Mouse (Mus musculus) midbrain, postnatal 0 days (tissue): ENCODE measurements around the gene Siglecg. TPM values are rescaled to one million over a fixed set of nuclear protein-coding genes. Genes with fewer than 3 reads are reported as not detected.

Experiments used
- ATAC-seq: fragments of 200-750 bp; cut with Nextera tagmentation; 2 replicates; pipeline ENCODE4 v1.8.0; 2017; ENCODE audit warnings: moderate number of reproducible peaks, mild to moderate bottlenecking, moderate TSS enrichment, moderate library complexity; ENCODE audit not compliant: low FRiP score
- DNase-seq: peaks from one replicate; pipeline ENCODE4 v3.0.0-alpha.2; 2015; ENCODE audit warnings: low spot score
- H3K27ac ChIP-seq: fragments of 300-500 bp; sonication (generic); 2 replicates; pipeline ENCODE4 v1.5.1; 2014; ENCODE audit warnings: low read depth, mild to moderate bottlenecking, low read length, mixed read lengths
- H3K27me3 ChIP-seq: fragments of 300-500 bp; sonication (generic); 2 replicates; pipeline ENCODE4 v1.6.1; 2014; ENCODE audit warnings: low read length, control low read depth, mixed read lengths; ENCODE audit not compliant: insufficient read depth
- H3K36me3 ChIP-seq: fragments of 300-500 bp; sonication (generic); 2 replicates; pipeline ENCODE4 v1.6.1; 2014; ENCODE audit warnings: low read length, control low read depth, mixed read lengths; ENCODE audit not compliant: insufficient read depth
- H3K4me1 ChIP-seq: fragments of 300-500 bp; sonication (generic); 2 replicates; pipeline ENCODE4 v1.6.1; 2014; ENCODE audit warnings: mild to moderate bottlenecking, control low read depth, antibody characterized with exemption, low read length, mixed read lengths; ENCODE audit not compliant: insufficient read depth
- H3K4me2 ChIP-seq: fragments of 300-500 bp; sonication (generic); 2 replicates; pipeline ENCODE4 v1.6.1; 2014; ENCODE audit warnings: low read depth, mild to moderate bottlenecking, low read length, mixed read lengths; ENCODE audit not compliant: poor library complexity, severe bottlenecking
- H3K4me3 ChIP-seq: fragments of 300-500 bp; sonication (generic); 2 replicates; pipeline ENCODE4 v1.5.1; 2014; ENCODE audit warnings: low read depth, mild to moderate bottlenecking, low read length, moderate library complexity
- H3K9ac ChIP-seq: fragments of 300-500 bp; sonication (generic); replicated peaks from 2 replicates; pipeline ENCODE4 v1.6.1; 2014; ENCODE audit warnings: mild to moderate bottlenecking, low read length, moderate library complexity, mixed read lengths; ENCODE audit not compliant: poor library complexity, severe bottlenecking
- H3K9me3 ChIP-seq: fragments of 300-500 bp; sonication (generic); 2 replicates; pipeline ENCODE4 v1.6.1; 2016; ENCODE audit warnings: low read length, control low read depth
- CTCF ChIP-seq: IDR thresholded peaks from 2 replicates; pipeline ENCODE4 v1.5.1; 2016; ENCODE audit warnings: antibody characterized with exemption, mild to moderate bottlenecking
- WGBS: fragments of 180-500 bp; shearing (Covaris S2); extraction: QIAGEN DNeasy Blood & Tissue Kit; methylation state at CpG from one replicate; pipeline ENCODE4 v1.1.7; 2014; 5-methylcytosine and 5-hydroxymethylcytosine counted together
- polyA plus RNA-seq: library from polyadenylated mRNA; unstranded; fragments of >200 nt; fragmentation: Nextera tagmentation; extraction: Ambion mirVana; gene quantifications from 2 replicates; pipeline ENCODE4 v1.2.1, GENCODE M21; 2015
- total RNA-seq: library from RNA; depleted of rRNA; stranded (reverse); fragments of >200 nt; gene quantifications from 2 replicates; pipeline ENCODE4 v1.2.3, GENCODE M21; 2014

Siglecg gene
- total and polyA plus RNA-seq, 2 experiments from 2014 or later: 0.05 TPM; not detected in 1

DNA sequence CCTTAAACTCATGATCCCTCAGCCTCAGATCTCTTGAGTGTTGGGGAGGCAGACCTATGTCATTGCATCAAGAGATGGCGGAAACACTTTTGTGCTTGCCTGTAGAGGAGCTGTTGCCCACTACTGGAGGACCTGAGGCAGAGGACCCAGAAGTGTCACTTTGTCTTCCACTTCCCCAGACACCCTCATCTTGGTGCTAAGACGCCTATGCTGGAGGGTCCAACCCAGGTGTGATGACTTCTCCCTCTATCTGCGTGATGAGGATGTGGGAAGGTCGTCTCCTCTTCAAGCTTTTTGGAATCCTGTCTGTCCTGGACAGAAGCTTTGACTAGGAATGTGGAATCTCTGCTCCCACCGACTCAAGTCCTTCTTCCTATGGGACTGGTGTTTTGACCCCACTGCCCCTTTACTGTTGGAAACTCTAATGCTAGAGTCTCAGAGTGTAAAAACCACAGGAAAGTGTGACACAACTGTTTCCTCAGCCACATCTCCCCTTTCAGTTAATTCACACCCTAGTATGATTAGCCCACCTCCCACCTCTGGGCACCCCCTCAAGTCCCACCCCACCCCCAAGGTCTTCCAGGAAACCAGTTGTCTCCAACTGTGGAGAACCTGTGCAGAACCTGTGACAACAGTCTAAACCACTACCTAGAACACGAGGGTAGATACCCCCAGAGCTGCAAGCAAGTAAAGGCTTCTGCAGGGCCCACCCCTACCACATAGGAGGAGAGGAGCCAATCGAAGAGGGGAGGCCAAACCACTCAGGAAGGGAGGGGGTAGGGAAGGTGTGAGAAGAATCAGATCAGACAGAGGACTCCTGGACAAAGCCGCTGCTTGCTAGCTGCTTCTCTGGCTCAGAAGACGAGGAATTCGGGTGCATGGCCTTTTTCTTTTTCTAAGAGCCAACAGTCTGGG, 28.6 kb downstream of the Siglecg start, which contains the start of gene Nkg7:
Gene Nkg7, plus strand, starts transcription at position 733 of the 915 bp plus-strand sequence.
- Histone ChIP-seq H3K27me3 (no peaks in the 10 kb centered on the region), H3K4me3 (no peak within 1 kb of the TSS), H3K9ac (no peak within 1 kb of the TSS), H3K27ac (no peak within 1 kb of the TSS), H3K4me2 (no peak within 1 kb of the TSS), H3K9me3 (no peaks in the 10 kb centered on the region), H3K36me3 (no peaks in the 10 kb centered on the region), H3K4me1 (no peaks in the 10 kb centered on the region)
- WGBS: 83% methylated on average over 10 of the region's 10 CpGs
- no peak for DNase-seq
- ATAC-seq: no peak
- TF ChIP-seq CTCF: no peak

DNA sequence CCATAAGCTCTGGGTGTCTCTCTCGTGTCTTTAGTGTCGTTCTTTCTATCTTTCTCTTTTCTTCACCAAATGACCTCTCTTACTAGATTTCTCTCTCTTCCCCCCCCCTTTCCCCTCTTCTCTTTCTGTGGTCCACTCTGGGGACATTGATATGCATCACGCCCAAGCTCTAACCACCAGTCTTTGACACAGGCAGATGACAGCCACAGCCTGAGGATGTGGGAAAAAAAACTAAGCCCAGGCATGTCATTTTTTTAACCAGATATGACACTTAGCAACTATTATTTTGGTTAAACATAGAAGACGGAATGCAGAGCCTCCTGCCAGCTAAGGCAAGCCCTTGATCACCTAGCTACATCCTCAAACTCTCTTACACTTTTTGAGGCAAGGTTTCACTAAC, 30.6 kb downstream of the Siglecg start:
- H3K9me3 ChIP-seq: no peaks in the 10 kb centered on the region
- DNase-seq (no peak), ATAC-seq (no peak)
- H3K4me1 ChIP-seq: peaks cover 6% of the 10 kb centered on the region; the same call in 1 of the 2 replicates
- 78% methylated on average over 4 of the region's 4 CpGs for WGBS
- no peaks in the 10 kb centered on the region for H3K27me3 ChIP-seq
- no peaks in the 10 kb centered on the region for H3K36me3 ChIP-seq
- no peak overlapping the region for H3K4me3 ChIP-seq
- TF ChIP-seq CTCF: no peak
- H3K27ac ChIP-seq: no peak overlapping the region
- H3K4me2 ChIP-seq: no peak overlapping the region
- no peak overlapping the region for H3K9ac ChIP-seq

DNA sequence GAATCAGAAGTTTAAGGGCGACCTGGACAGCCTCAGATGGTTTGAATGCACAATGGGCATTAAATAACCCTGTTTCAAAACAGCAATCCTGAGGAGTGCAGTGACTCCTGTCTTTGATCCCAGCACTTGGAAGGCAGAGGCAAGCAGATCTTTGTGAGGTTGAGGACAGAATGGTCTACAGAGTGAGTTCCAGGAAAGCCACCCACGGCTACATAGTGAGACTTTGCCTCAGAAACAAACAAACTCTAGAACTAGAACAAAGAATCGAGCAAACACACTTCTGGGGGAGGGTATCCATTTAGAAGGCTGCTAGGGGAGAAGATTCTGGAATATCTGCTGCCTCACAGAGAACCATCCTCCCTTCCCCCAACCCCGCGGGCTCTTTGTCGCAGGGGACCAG, 32.5 kb downstream of the Siglecg start, which contains the start of gene Cldnd2:
Gene Cldnd2, plus strand, starts transcription at position 301 of the 400 bp plus-strand sequence.
- H3K4me1 ChIP-seq: peaks cover 16% of the 10 kb centered on the region
- 82% methylated on average over 6 of the region's 6 CpGs for WGBS
- no peak for ATAC-seq

DNA sequence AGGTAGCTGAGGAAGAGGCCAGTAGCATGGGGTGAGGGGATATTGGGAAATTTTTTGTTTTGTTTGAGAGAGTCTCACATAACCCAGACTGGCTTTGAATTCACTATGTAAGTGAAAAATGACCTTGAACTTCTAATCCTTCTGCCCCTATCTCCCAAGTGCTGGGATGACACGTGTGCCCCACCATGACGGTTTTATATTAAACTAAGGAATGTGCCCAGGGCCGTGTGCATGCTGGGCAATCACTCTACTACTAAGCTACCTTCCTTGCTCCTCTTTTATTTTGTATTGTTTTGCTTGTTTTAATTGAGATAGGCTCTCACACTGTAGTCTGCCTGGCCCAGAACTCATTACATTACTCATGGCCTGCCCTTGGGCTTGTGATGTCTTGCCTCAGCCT, 33.1 kb downstream of the Siglecg start:
- peaks cover 16% of the 10 kb centered on the region for H3K4me1 ChIP-seq

More for the DNA sequence above, 32.5 kb downstream of the Siglecg start, which contains the start of gene Cldnd2:
- no peaks in the 10 kb centered on the region for H3K27me3 ChIP-seq
- no peak for TF ChIP-seq CTCF
- no peak within 1 kb of the TSS for H3K27ac ChIP-seq
- no peak within 1 kb of the TSS for H3K4me2 ChIP-seq
- H3K9ac ChIP-seq: no peak within 1 kb of the TSS
- H3K9me3 ChIP-seq: no peaks in the 10 kb centered on the region
- no peak within 1 kb of the TSS for H3K4me3 ChIP-seq
- no peaks in the 10 kb centered on the region for H3K36me3 ChIP-seq
- no peak for DNase-seq

DNA sequence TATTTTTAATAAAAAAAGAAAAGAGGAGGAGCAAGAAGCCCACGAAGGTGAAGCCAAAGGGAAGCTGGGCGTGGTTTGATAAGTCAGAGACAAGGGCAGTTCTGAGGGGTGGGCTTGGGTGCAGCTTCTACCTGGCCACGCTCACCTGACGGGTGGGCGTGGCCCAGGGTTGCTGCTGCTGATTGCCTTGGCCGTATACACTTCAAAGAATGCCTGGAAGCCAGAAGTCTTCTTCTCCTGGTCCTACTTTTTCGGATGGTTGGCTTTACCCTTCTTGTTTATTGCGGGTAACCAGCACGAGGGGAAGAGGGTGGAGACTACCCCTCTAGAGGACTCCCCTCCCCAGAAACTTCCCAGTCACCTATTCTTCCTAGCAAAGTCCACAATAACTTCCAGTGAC, 34.7 kb downstream of the Siglecg start:
- ATAC-seq (no peak), DNase-seq (no peak)
- TF ChIP-seq CTCF: no peak

More for the DNA sequence above, 33.1 kb downstream of the Siglecg start:
- no peak overlapping the region for H3K9ac ChIP-seq
- H3K4me2 ChIP-seq: no peak overlapping the region
- no peaks in the 10 kb centered on the region for H3K27me3 ChIP-seq
- TF ChIP-seq CTCF: no peak
- H3K36me3 ChIP-seq: no peaks in the 10 kb centered on the region
- WGBS: 86% methylated on average over 3 of the region's 3 CpGs
- H3K27ac ChIP-seq: no peak overlapping the region
- DNase-seq (no peak), ATAC-seq (no peak)
- no peaks in the 10 kb centered on the region for H3K9me3 ChIP-seq
- H3K4me3 ChIP-seq: no peak overlapping the region

More for the DNA sequence above, 34.7 kb downstream of the Siglecg start:
- Histone ChIP-seq H3K4me3 (peak overlapping the region; percentile 50), H3K4me2 (peak overlapping the region; percentile 60), H3K27me3 (no peaks in the 10 kb centered on the region), H3K36me3 (no peaks in the 10 kb centered on the region), H3K9me3 (no peaks in the 10 kb centered on the region), H3K9ac (peak overlapping the region; percentile 65), H3K27ac (peak overlapping the region; percentile 87), H3K4me1 (peaks cover 16% of the 10 kb centered on the region)
- WGBS: 14% methylated on average over 9 of the region's 9 CpGs
